Mouse (Mus musculus) bone marrow macrophage, adult 2 months (primary cell): Measurements from ENCODE around the gene Mog.

Experiments used
- CTCF ChIP-seq: IDR thresholded peaks from 2 replicates; pipeline ENCODE4 v1.5.1; 2012; ENCODE audit warnings: low read depth, mild to moderate bottlenecking, low read length, moderate library complexity
- POLR2A ChIP-seq: IDR thresholded peaks from 2 replicates; pipeline ENCODE4 v1.6.1; 2012; ENCODE audit warnings: mild to moderate bottlenecking, low read depth, low read length, borderline replicate concordance

GRCm38 (mm10) chr17:36981221-36981813, 41.9 kb downstream of the Mog start, which contains the start of gene 2410137M14Rik:
- TF ChIP-seq CTCF: no peak
- no peak for TF ChIP-seq POLR2A
